Comparison of ENCODE assay signal across 18 mouse cellular contexts in genomic region chr10:90766261-90766660, GRCm38 (mm10).
A peak's percentile ranks its signal among the peaks of the same experiment; 100 is the strongest.
DNase-seq lines count a peak whose midpoint lies in the region.
"Had no signal": no experiment of that assay in that cellular context is flagged by ENCODE, and none has a peak within 500 bp of the region (broad histone marks: within the 10 kb centered on the region; RNA-seq: fewer than 3 reads in every experiment).

No protein-coding gene starts in this region.

- peak; percentile 66 for DNase-seq in left cerebral cortex, postnatal 4 days
- DNase-seq in left cerebral cortex, adult 9 months (ENCODE audit: low spot score in 2 of 2): no peak
- peak; percentile 80 for DNase-seq in cerebellum, adult 11 months
- DNase-seq in cerebellum, adult 9-10 months: peak; percentile 96
- DNase-seq in cerebellum, postnatal 36 days: peak; percentile 76 to 83
- DNase-seq in left cerebral cortex, adult 11 months (ENCODE audit: low spot score): no peak
- DNase-seq in urinary bladder, adult 2 months (ENCODE audit: low spot score): no peak
- DNase-seq in c-Kit-positive CD71-positive TER-119-positive erythroid progenitor cells, embryonic 14.5 days (ENCODE audit: low spot score): no peak
- DNase-seq: gastrocnemius, postnatal 10 days; heart, postnatal 14 days; kidney, adult 2 months; kidney, postnatal 36 days; lung, adult 2 months; lung, postnatal 10 days; midbrain, embryonic 14.5 days; retina, postnatal 1 day; spleen, adult 18-20 months; thymus, postnatal 25 days had no signal

- intact Hi-C loops in left cerebral cortex, postnatal 4 days (cut with DNase I): no loop called here

Comparison
In these comparisons a context has a peak if more than half of its experiments do, and no peak if none do; other contexts are left out.
1. DNase-seq: peak in left cerebral cortex, postnatal 4 days (single experiment), cerebellum, adult 11 months (single experiment), cerebellum, adult 9-10 months (single experiment) and cerebellum, postnatal 36 days (2 of 2); none in left cerebral cortex, adult 9 months (0 of 2), left cerebral cortex, adult 11 months (single experiment), urinary bladder, adult 2 months (single experiment) and c-Kit-positive CD71-positive TER-119-positive erythroid progenitor cells, embryonic 14.5 days (single experiment).